Mouse (Mus musculus) ES-E14 (cell line): ENCODE measurements around the gene Sumf2.

Experiments
- CHD2 ChIP-seq: IDR thresholded peaks from 2 replicates; pipeline ENCODE4 v1.6.1; 2014; ENCODE audit warnings: mild to moderate bottlenecking, low read depth, low read length, inconsistent platforms
- HCFC1 ChIP-seq: IDR thresholded peaks from 2 replicates; pipeline ENCODE4 v1.6.1; 2012; ENCODE audit warnings: low read length, inconsistent platforms, borderline replicate concordance; ENCODE audit not compliant: insufficient read depth
- MAFK ChIP-seq: IDR thresholded peaks from 2 replicates; pipeline ENCODE4 v1.6.1; 2014; ENCODE audit warnings: mild to moderate bottlenecking, low read depth, low read length, inconsistent platforms; ENCODE audit not compliant: insufficient read depth
- ZC3H11A ChIP-seq: IDR thresholded peaks from 2 replicates; pipeline ENCODE4 v1.6.1; 2012; ENCODE audit warnings: low read depth, mild to moderate bottlenecking, inconsistent platforms, low read length, borderline replicate concordance
- ZNF384 ChIP-seq: IDR thresholded peaks from 2 replicates; pipeline ENCODE4 v1.6.1; 2012; ENCODE audit warnings: low read depth, low read length, inconsistent platforms

- TF ChIP-seq CHD2 (no peak), ZC3H11A (no peak), MAFK (no peak), HCFC1 (no peak), ZNF384 (no peak)
Observed at GRCm38 (mm10) chr5:129865841-129866240, 19.1 kb downstream of the Sumf2 start.
